Mouse (Mus musculus) adrenal gland, adult 10 weeks (tissue): ENCODE results near the gene Nifk. TPM values are rescaled to one million over a fixed set of nuclear protein-coding genes. Genes with fewer than 3 reads are reported as not detected.

Experiments used
- polyA plus RNA-seq: library from polyadenylated mRNA; stranded (reverse); fragments of 350-450 nt; fragmentation: Illumina TruSeq; extraction: RNeasy Lipid Tissue Mini Kit (QIAGEN cat#74804); gene quantifications from one replicate; pipeline ENCODE4 v1.2.3, GENCODE M21; 2014; ENCODE audit warnings: low read depth, low replicate concordance

Gene Nifk
- polyA plus RNA-seq = 113 TPM

DNA sequence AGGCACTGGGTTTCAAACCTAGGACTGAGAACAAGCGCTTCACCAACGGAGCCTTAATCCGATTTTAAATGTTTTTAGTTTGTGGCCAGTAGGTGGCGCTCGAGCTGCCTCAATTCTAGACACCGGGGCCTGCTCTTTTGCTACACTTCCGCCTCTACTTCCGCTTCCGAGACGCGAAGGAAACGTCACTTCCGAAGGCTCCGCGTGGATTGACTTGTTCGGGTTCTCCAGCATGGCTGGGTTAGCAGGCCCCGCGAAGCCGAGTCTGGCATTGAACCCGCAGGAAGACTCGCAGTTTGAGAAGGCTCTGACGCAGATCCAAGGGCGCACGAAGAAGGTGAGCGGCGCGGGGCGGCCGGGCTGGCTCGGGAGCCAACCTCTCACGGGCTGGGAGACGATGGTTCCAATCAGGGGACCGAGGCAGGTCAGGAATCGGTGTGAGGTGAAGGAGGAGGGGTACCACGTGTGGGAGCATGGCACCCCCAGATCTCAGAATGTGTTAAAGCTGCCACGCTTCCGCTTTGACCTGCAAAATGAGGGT is at the start of gene Nifk:
Gene Nifk, plus strand, starts transcription at position 179 of the 541 bp plus-strand sequence.

DNA sequence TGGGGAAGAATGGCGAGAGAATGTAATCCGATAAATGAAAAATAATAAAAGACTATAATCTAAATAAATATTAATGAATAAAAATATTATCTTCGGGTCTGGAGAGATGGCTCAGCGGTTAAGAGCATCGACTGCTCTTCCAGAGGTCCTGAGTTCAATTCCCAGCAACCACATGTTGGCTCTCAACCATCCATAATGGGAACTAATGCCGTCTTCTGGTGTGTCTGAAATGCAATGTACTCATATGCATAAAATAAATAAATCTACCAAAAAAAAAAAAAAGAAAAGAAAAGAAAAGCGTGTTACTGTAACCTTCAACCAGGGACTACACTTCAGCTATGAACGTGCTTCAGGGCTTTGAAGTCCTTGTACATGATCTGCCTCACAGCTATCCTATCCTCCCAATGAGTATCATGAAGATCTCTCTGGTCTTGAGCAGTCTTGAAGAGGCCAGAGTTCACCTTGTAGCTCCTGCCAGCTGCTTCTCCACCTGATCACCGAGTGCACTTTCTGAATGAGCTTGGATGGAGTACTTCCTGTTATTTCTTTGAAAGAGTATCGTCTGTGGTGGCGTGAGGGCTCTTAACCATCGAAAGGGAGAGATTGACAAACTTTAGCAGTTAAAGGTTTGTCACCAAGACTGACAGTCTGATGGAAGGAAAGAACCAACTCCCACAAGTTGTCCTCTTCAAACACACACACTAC is 9.9 kb upstream of the Nifk start, which contains the start of gene Tsn:
Gene Tsn, minus strand, starts transcription at position 118 of the 705 bp plus-strand sequence.

Other genes starting within 250 kb of the Nifk start
- not detected for gene Gm29106, start 145.3 kb upstream of the Nifk start, polyA plus RNA-seq
- gene Tsn, start 10.1 kb upstream of the Nifk start, polyA plus RNA-seq = 134 TPM
- gene Clasp1, start 67.2 kb downstream of the Nifk start, polyA plus RNA-seq = 35.0 TPM